Mouse (Mus musculus): Measurements from ENCODE around the gene Olfr96. TPM values are rescaled to one million over a fixed set of nuclear protein-coding genes. Genes with fewer than 3 reads are reported as not detected.
A peak's percentile ranks its signal among the peaks of the same experiment; 100 is the strongest.
"Not testable (repeated sequence)": the region's sequence is repeated elsewhere in the genome, so short reads cannot be mapped to it uniquely, and the experiment has no call there.

The Olfr96 gene
- polyA plus RNA-seq, 1 experiment from 2014 or later = not detected

DNA sequence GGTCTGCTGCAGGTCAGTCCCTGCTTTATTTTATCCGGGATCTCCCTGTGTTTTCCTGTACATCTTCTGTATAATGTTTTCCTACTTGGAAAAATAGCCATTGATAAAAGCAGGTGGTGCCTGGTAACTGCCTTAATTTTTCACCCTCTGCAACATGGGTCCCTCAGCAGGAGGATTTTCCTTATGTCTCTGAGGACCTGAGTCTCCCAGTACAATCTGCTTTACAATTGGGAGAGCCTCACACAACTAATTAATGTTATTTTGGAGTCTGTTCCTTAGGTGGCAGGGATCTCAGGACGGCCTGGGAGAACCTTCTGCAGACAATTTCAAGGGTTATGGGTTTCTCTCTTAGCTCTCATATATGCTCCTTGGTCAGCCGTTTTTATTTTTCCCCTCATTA, 6.9 kb upstream of the Olfr96 start, which contains the start of gene Olfr95:
Gene Olfr95, minus strand, starts transcription at position 101 of the 400 bp plus-strand sequence.
- no peaks in the 10 kb centered on the region for H3K36me3 ChIP-seq (ENCODE audit: insufficient read depth, low read length)
- H3K4me3 ChIP-seq (ENCODE audit: low read depth, low read length) = no peak within 1 kb of the TSS
- no peak for ATAC-seq
- 59% methylated on average over 3 of the region's 3 CpGs for WGBS
- H3K27me3 ChIP-seq (replicated peaks; ENCODE audit: insufficient read depth, low read length) = peaks cover 6% of the 10 kb centered on the region; the same call in 1 of the 2 replicates
- H3K4me2 ChIP-seq (replicated peaks; ENCODE audit: low read depth, low read length) = no peak within 1 kb of the TSS
- DNase-seq (ENCODE audit: low spot score) = no peak
- H3K27ac ChIP-seq (ENCODE audit: low read length) = no peak within 1 kb of the TSS
- no peaks in the 10 kb centered on the region for H3K4me1 ChIP-seq (ENCODE audit: insufficient read depth, low read depth, low read length)
- TF ChIP-seq EP300 (IDR thresholded peaks at IDR 0.05) (no peak), CTCF (IDR thresholded peaks at IDR 0.05) (no peak)
- no peak within 1 kb of the TSS for H3K9ac ChIP-seq (replicated peaks; ENCODE audit: low read depth)
- no peaks in the 10 kb centered on the region; the same call in 1 of the 2 replicates for H3K9me3 ChIP-seq (ENCODE audit: low read length)

DNA sequence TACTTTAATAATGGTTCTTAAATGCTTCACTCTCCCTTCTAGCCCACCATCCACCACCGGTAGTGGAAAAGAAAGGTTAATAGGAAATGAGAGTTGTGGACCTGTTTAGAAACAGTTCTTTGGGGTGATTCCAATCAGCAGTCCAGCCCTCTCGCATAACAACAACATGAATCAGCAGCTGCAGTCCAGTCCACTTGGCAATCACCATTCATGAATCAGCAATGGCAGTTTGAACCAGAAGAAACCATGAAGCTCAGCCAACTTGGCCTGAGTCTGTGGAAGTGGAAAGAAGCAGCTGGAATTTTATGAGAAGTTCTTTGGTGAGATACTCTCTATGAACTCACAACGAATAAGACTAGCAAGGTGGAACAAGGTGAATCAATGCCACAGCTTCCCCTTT, 1.5 kb upstream of the Olfr96 start:
- Histone ChIP-seq H3K27ac (ENCODE audit: low read length) (no peak overlapping the region), H3K27me3 (replicated peaks; ENCODE audit: insufficient read depth, low read length) (no peaks in the 10 kb centered on the region), H3K4me3 (ENCODE audit: low read depth, low read length) (no peak overlapping the region), H3K4me2 (replicated peaks; ENCODE audit: low read depth, low read length) (no peak overlapping the region), H3K9me3 (ENCODE audit: low read length) (no peaks in the 10 kb centered on the region; the same call in 1 of the 2 replicates), H3K36me3 (ENCODE audit: insufficient read depth, low read length) (no peaks in the 10 kb centered on the region), H3K9ac (replicated peaks; ENCODE audit: low read depth) (no peak overlapping the region), H3K4me1 (ENCODE audit: insufficient read depth, low read depth, low read length) (no peaks in the 10 kb centered on the region)
- TF ChIP-seq CTCF (IDR thresholded peaks at IDR 0.05) (no peak), EP300 (IDR thresholded peaks at IDR 0.05) (no peak)
- DNase-seq (ENCODE audit: low spot score) (no peak), ATAC-seq (no peak)
- 73% methylated on average over 3 of the region's 3 CpGs for WGBS

- 22% methylated on average over 1 of the region's 1 CpGs for WGBS
- no peaks in the 10 kb centered on the region for H3K4me1 ChIP-seq (ENCODE audit: insufficient read depth, low read depth, low read length)
- no peak overlapping the region for H3K27ac ChIP-seq (ENCODE audit: low read length)
- no peak for ATAC-seq
- H3K9me3 ChIP-seq (ENCODE audit: low read length) = no peaks in the 10 kb centered on the region; the same call in 1 of the 2 replicates
- H3K9ac ChIP-seq (replicated peaks; ENCODE audit: low read depth) = no peak overlapping the region
- H3K27me3 ChIP-seq (replicated peaks; ENCODE audit: insufficient read depth, low read length) = no peaks in the 10 kb centered on the region
- TF ChIP-seq EP300 (IDR thresholded peaks at IDR 0.05) = no peak
- no peak for TF ChIP-seq CTCF (IDR thresholded peaks at IDR 0.05)
- no peak for DNase-seq (ENCODE audit: low spot score)
- H3K36me3 ChIP-seq (ENCODE audit: insufficient read depth, low read length) = no peaks in the 10 kb centered on the region
- no peak overlapping the region for H3K4me2 ChIP-seq (replicated peaks; ENCODE audit: low read depth, low read length)
- no peak overlapping the region for H3K4me3 ChIP-seq (ENCODE audit: low read depth, low read length)
These were observed 1.9 kb downstream of the Olfr96 start for GRCm38 (mm10) chr17:37221879-37222278.

- H3K36me3 ChIP-seq (ENCODE audit: insufficient read depth, low read length); H3K4me1 ChIP-seq (ENCODE audit: insufficient read depth, low read depth, low read length); H3K27me3 ChIP-seq (replicated peaks; ENCODE audit: insufficient read depth, low read length); DNase-seq (ENCODE audit: low spot score); ATAC-seq; H3K4me2 ChIP-seq (replicated peaks; ENCODE audit: low read depth, low read length); H3K9ac ChIP-seq (replicated peaks; ENCODE audit: low read depth); H3K9me3 ChIP-seq (ENCODE audit: low read length); H3K27ac ChIP-seq (ENCODE audit: low read length); H3K4me3 ChIP-seq (ENCODE audit: low read depth, low read length): not testable (repeated sequence)
- WGBS = 85% methylated on average over 2 of the region's 2 CpGs
These were observed 17.3 kb downstream of the Olfr96 start, which contains the start of gene Olfr97 for GRCm38 (mm10) chr17:37237230-37237629. Olfr97 (minus strand) TSS chr17:37237330.

DNA sequence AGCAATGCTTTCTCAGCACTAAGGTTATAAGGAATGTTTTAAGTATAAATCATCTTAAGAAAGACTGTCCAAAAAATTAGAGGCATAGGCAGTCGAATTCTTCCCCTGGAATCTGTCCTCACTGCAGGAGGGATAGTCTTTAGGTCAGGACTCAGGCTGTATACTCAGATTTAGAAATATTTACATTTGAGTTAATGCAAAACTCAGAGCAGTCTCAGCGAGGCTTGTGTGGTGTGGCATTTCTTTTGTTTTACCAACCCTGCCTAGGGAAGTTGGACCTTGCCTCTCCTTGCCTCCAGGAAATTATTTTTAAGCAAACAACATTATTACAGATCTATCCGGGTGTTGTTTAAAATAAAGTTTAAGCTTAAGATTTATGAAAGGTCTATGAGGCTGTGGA, 22.3 kb downstream of the Olfr96 start:
- Histone ChIP-seq H3K4me1 (ENCODE audit: insufficient read depth, low read depth, low read length) (no peaks in the 10 kb centered on the region), H3K36me3 (ENCODE audit: insufficient read depth, low read length) (no peaks in the 10 kb centered on the region), H3K9ac (replicated peaks; ENCODE audit: low read depth) (no peak overlapping the region), H3K9me3 (ENCODE audit: low read length) (no peaks in the 10 kb centered on the region), H3K4me2 (replicated peaks; ENCODE audit: low read depth, low read length) (no peak overlapping the region), H3K27ac (ENCODE audit: low read length) (no peak overlapping the region), H3K4me3 (ENCODE audit: low read depth, low read length) (no peak overlapping the region), H3K27me3 (replicated peaks; ENCODE audit: insufficient read depth, low read length) (no peaks in the 10 kb centered on the region)
- no peak for ATAC-seq
- TF ChIP-seq CTCF (IDR thresholded peaks at IDR 0.05) (no peak), EP300 (IDR thresholded peaks at IDR 0.05) (no peak)
- no peak for DNase-seq (ENCODE audit: low spot score)
- 18% methylated on average over 3 of the region's 3 CpGs for WGBS

DNA sequence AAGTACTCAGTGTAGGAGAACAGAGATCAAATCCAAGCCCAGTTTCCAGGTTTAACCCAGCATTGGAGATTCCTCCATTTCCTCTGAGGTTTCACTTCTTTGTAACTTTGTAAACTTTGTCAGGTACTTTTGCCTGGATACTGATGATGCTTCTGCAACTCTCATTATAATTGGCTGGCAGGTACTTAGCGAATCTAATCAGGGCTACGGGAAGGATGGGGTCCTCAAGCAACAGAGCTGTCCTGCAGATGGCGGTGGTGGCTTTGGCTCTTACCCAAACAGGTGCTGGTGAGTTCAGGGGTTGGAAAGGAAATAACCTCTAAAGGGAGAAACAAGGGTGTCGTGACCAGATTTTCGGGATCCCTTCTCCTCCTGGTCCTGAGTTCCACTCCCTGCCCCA, 26.8 kb downstream of the Olfr96 start:
- H3K27ac ChIP-seq (ENCODE audit: low read length) = no peak overlapping the region
- H3K9ac ChIP-seq (replicated peaks; ENCODE audit: low read depth) = no peak overlapping the region
- no peaks in the 10 kb centered on the region for H3K36me3 ChIP-seq (ENCODE audit: insufficient read depth, low read length)
- DNase-seq (ENCODE audit: low spot score) (peak; percentile 21), ATAC-seq (no peak)
- no peaks in the 10 kb centered on the region for H3K9me3 ChIP-seq (ENCODE audit: low read length)
- no peak overlapping the region for H3K4me3 ChIP-seq (ENCODE audit: low read depth, low read length)
- no peaks in the 10 kb centered on the region for H3K4me1 ChIP-seq (ENCODE audit: insufficient read depth, low read depth, low read length)
- H3K4me2 ChIP-seq (replicated peaks; ENCODE audit: low read depth, low read length) = no peak overlapping the region
- TF ChIP-seq EP300 (IDR thresholded peaks at IDR 0.05) (no peak), CTCF (IDR thresholded peaks at IDR 0.05) (no peak)
- H3K27me3 ChIP-seq (replicated peaks; ENCODE audit: insufficient read depth, low read length) = no peaks in the 10 kb centered on the region
- WGBS = 26% methylated on average over 5 of the region's 5 CpGs

DNA sequence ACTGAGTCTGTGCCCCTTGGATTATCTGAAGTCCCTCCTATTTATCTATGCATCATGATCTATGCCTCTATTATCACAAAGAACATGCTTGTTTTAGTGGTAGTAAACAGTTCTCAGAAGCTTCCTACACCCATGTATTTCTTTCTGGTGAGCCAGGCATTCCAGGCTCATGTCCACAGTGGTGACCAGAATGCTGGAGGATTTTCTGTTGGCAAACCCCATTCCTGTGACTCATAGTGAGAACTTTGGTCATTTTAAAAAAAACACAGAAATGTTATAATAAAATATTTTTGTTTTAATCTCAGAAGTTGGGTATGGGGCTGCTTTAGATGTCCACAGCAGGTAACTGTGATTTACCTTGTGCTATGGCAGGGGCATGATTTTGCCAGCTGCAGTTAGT, 29.5 kb downstream of the Olfr96 start:
- no peaks in the 10 kb centered on the region for H3K27me3 ChIP-seq (replicated peaks; ENCODE audit: insufficient read depth, low read length)
- H3K4me3 ChIP-seq (ENCODE audit: low read depth, low read length) = no peak overlapping the region
- H3K4me1 ChIP-seq (ENCODE audit: insufficient read depth, low read depth, low read length) = no peaks in the 10 kb centered on the region
- no peak for DNase-seq (ENCODE audit: low spot score)
- H3K9me3 ChIP-seq (ENCODE audit: low read length) = no peaks in the 10 kb centered on the region
- no peak for ATAC-seq
- TF ChIP-seq CTCF (IDR thresholded peaks at IDR 0.05) = no peak
- TF ChIP-seq EP300 (IDR thresholded peaks at IDR 0.05) = no peak
- H3K36me3 ChIP-seq (ENCODE audit: insufficient read depth, low read length) = no peaks in the 10 kb centered on the region
- no peak overlapping the region for H3K9ac ChIP-seq (replicated peaks; ENCODE audit: low read depth)
- H3K4me2 ChIP-seq (replicated peaks; ENCODE audit: low read depth, low read length) = no peak overlapping the region
- no peak overlapping the region for H3K27ac ChIP-seq (ENCODE audit: low read length)
